Mouse (Mus musculus): ENCODE data around the gene Slc17a4.
A peak's percentile ranks its signal among the peaks of the same experiment; 100 is the strongest.

Gene Slc17a4

DNA sequence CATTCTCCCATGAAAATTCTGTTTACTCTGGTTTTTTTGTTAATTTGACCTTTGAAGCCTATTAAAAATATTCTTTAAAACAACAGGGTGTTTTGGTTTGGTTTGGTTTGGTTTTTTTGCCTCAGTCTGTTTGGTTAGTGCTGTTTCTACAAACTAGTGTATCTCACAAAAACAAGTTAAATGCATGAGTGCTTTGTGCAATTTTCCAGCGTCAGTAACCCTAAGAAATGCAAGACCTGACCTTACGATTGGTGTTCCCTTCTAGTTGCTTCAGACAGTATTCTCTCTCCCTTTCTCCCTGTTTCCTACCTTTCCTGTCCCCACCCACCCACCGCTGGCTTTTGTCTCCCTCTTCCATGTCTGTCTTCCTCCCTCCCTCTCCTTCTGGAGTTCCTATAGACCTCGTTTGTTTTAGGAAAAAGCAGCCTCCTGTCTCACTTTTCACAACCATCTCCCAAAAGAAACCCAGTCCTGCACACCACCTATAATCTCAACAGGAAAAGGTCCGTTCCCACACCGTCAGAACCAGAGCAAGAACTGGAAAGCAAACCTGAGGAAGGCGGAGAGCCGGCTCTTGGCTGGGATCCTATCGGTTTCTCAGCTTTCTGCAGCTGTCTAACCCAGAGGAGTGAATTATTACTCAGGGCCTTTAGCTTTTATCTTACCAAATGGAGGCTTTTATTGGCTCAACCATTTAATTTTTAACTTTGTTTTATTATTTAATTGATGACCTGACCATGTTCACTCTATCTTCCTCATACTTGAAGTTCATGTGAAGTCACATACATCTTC lies at the start of gene Slc17a4:
TSS of gene Slc17a4 (minus strand) at position 634 of the 792 bp plus-strand sequence.
- no peak for DNase-seq (ENCODE audit: low spot score in 2 of 2)

DNA sequence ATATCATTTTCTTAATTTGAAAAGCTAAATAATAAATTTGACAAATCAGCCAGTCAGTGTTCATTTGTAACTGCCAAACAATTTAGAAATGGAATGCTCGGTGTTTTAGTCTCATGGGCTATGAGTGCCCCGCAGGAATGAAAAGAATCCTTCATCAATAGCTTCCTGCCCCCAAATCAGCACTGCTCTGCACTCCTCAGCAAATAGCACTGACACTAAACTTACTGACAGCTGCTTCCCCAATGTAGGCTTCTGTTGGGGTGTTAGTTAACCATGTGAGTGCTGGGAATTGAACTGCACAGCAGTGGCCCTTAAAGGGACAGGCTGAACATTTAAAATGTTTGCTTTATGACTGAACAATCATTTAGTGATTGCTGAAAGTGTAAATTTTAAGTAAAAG lies 45.0 kb upstream of the Slc17a4 start:
- no peak for DNase-seq (ENCODE audit: low spot score in 2 of 2)

DNA sequence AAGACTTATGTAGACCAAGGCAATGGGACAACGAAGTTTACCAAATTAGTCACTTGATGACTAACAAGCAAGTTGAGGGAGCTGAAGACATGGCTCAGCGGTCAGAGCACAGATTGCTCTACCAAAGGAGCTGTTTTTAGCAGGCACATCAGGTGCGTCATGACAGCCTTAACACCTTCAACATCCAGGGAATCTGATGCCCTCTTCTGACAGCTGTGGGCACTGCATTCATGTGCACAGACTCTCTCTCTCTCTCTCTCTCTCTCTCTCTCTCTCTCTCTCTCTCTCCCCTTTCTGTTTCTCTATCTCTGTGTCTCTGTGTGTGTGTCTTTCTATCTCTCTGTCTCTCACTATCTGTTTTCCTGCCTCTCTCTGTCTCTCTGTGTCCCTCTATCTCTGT lies 36.1 kb upstream of the Slc17a4 start:
- no peak for DNase-seq (ENCODE audit: low spot score in 2 of 2)

DNA sequence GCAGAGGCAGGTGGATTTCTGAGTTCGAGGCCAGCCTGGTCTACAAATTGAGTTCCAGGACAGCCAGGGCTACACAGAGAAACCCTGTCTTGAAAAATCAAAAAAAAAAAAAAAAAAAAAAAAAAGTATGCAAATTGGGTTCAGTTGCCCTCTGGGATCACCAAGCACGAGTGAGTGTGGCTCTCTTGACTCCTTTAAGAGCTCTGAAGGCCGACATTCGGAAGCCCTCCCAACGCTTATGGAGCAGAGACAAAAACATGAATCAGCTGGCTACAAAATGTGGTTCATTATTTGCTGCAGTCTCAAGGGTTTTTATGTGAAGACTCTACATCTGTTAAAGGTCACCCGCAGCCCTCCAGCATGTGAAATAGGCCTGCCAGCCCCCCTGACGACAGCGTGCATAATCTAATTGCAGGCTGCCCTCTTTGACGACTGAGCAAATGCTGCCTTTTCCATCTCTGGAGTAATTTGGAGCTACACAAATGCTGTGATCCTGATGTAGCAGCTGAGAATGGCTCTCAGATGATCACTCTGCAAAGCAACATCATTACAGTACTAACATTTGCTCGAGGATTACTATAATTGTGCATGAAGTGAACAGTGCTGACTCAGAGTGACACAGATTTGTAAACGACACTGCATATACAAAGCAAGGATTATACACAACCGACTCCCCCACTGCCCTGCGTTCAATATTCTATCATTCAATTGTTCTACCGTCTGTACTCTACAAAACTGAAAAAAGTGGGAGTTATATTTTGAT lies 34.9 kb upstream of the Slc17a4 start:
- DNase-seq (ENCODE audit: low spot score in 2 of 2): no peak

DNA sequence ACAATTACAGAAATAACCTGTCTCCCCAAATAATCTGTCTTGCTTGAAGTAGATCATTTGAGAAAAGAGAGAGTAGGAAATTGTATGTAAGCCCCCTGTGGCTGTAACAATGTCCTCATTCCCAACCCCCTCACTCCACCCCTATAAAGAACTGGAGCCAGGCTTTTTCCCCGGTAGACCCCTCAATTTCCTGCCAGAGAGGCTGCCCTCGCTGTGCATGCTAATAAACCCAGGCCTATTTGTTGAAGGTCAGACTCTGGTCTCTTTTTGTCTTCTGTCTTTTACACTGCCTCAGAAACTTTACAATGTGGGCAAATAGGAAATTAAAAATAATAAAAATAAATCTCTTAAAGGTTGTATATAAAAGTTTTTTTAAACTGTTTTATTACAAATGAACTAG lies 31.4 kb upstream of the Slc17a4 start:
- DNase-seq (ENCODE audit: low spot score in 2 of 2): no peak

GRCm38 (mm10) chr13:23942861-23943260 lies 28.1 kb upstream of the Slc17a4 start:
- no peak for DNase-seq (ENCODE audit: low spot score in 2 of 2)

GRCm38 (mm10) chr13:23940291-23940690 lies 25.5 kb upstream of the Slc17a4 start:
- DNase-seq (ENCODE audit: low spot score in 2 of 2): no peak

DNA sequence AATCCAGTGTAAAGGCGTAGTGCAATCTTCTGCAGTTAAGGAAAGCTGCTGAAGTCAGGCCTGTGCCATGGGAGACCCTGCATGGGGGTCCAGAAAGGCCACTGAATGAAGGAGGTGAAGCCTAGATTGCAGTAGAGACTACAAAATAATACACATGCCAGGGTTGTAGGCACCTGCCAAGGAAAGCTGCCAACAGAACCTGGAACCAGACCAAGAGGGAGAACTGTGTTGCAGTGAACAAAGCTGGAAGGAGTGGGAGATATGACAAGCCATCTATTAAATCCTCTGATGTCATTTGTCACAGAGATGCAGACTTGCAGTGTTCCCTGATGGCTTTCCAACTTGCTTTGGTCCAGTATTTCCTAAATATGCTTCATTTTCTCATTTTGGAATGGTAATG lies 23.9 kb upstream of the Slc17a4 start:
- DNase-seq (ENCODE audit: low spot score in 2 of 2): peak in 1 of 2 experiments; percentile 10

- no peak for DNase-seq (ENCODE audit: low spot score in 2 of 2)
These were observed 19.4 kb upstream of the Slc17a4 start, which contains the start of gene Hist1h2aa for GRCm38 (mm10) chr13:23934211-23934520. Hist1h2aa (plus strand) TSS chr13:23934462.

DNA sequence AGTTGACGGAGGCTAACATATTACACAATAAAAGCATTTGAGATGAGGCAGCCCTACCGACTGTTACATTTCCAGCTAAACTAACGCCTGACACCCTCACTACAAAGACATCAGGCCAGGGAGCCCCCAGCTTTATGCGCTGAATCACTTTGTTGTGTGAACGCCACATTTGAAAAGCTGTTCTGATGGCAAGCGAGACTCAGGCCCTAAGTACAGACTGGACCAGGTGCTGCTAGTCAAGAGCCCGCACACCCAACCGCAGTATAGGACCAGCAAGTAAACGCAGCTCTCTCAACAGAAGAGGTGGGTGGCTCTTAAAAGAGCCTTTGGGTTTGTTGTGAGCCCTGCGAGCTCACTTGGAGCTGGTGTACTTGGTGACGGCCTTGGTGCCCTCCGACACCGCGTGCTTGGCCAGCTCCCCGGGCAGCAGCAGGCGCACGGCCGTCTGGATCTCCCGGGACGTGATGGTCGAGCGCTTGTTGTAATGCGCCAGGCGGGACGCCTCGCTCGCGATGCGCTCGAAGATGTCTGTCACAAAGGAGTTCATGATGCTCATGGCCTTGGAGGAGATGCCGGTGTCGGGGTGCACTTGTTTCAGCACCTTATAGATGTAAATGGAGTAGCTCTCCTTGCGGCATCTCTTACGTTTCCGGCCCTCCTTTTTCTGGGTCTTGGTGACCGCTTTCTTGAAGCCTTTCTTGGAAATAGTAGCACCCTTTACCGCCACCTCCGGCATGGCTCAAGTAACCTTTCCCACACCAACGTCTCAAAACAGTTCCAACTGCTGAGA lies 18.8 kb upstream of the Slc17a4 start, which contains the start of gene Hist1h2ba:
TSS of gene Hist1h2ba (minus strand) at position 736 of the 790 bp plus-strand sequence.
- no peak for DNase-seq (ENCODE audit: low spot score in 2 of 2)

GRCm38 (mm10) chr13:23930904-23931303 lies 16.1 kb upstream of the Slc17a4 start:
- DNase-seq (ENCODE audit: low spot score in 2 of 2): no peak

DNA sequence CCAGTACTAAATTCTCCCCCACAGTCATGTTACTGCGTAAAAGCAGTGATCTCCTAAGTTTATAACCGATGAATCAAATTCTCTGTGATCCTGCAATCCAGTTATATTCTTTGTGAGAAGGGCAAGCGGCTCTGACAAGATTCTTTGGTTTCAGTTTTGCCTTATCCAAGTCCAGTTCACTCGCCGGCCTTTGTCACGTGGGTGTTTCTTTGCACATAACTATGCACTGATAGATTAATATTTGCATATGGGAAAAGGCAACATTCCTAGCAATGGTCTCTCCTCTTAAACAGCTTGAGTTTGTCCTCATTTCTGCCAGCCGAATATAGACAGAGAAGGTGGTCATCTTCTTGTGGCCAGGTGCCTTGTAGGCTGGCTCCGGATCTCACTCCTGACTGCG lies 15.7 kb upstream of the Slc17a4 start:
- no peak for DNase-seq (ENCODE audit: low spot score in 2 of 2)

DNA sequence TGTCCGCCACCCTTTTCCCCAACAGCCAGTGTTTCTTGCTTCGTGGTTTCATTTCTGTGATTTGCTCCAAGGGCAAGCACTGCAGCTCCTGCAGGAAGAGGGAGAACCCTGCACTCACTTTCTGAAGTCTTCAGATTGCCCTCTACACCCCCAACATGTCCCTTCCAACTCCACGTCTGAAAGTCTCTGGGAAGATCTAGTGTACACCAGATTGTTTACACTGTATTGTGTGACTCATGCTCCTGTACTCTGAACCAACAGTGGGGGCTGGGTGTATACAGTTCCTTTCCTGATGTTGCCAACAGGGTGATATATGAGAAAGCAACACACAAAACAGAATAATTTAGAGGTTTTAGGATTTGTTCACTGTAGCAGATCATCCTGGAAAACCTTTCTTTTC lies 13.8 kb upstream of the Slc17a4 start:
- no peak for DNase-seq (ENCODE audit: low spot score in 2 of 2)

DNA sequence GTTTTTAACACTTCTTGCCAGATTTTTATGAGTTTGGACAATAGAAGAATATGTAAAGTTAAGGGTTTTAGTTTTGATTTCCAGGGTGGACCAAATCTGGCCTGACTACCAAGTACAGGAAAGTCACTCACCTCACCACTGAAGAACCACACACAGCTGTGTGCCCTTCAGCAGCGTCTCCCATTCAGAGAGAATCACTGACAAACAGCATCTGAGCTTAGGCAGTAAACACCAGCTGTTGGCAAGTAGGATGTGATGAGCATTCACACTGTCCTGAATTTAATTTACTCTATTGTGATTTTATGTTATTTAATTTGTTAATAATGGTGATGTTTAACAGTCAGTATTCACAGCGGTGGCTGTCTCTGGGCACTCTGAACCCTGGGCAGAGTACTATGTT lies 11.0 kb upstream of the Slc17a4 start:
- no peak for DNase-seq (ENCODE audit: low spot score in 2 of 2)

DNA sequence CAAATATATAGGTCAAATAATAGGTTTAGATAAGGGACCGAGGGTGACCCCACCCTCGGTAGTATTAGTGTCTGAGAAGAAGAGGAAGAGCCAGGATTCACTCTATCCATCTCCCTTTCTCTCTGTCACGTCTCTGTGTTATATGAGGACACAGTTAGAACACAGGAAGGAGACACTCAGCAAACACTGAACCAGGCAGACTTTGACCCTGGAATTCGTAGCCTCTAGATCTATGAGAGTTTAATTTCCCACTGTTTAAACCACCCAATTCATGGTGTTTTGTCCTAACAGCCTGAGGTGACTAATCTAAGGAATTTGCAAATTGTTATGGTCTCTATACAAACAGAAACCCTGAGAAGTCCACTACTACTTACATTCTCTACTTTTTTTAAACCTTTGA lies 2.9 kb upstream of the Slc17a4 start:
- DNase-seq (ENCODE audit: low spot score in 2 of 2): no peak

DNA sequence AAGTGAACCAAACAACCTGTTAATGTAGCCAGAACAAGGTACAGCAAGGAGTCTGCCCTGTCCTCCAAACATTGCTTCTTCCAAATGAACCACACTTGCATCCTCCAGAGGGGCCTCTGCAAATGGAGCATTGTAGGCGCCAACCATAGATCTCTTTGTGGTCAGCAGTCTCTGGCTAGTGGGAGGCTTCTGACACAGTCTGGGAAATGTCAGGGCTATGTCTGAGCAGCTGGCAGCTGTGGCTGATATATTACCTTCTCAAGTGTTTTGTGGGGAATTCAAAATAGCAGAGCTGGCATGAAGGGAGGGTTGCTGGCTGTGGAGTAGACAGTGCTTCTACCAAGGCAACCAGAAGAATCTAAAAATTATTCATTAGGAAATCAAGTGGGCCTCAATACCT lies 1.3 kb upstream of the Slc17a4 start:
- no peak for DNase-seq (ENCODE audit: low spot score in 2 of 2)

GRCm38 (mm10) chr13:23913791-23914306 lies 960 bp downstream of the Slc17a4 start:
- DNase-seq (ENCODE audit: low spot score in 2 of 2): no peak

- no peak for DNase-seq (ENCODE audit: low spot score in 2 of 2)
These were observed 3.5 kb downstream of the Slc17a4 start for GRCm38 (mm10) chr13:23911335-23911734.

DNA sequence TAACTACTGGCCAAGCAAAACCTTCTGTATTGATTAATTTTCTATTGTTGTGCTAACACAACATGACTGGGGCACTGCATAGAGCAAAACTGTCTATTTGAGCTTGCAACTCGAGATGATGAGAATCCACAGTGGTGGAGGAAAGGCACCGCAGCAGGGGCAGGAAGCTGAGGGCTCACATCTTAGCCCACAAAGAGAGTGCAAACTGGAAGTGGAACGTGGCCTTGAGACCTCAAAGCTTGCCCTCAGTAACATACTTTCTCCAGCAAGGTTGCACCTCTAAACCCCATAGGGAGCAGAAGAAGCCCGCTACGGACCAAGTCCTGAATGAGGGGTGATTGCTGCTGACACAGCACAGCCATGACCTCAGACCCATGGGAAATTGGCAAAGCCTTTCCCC lies 4.7 kb downstream of the Slc17a4 start:
- DNase-seq (ENCODE audit: low spot score in 2 of 2): no peak

GRCm38 (mm10) chr13:23906906-23907305 lies 7.9 kb downstream of the Slc17a4 start:
- DNase-seq (ENCODE audit: low spot score in 2 of 2): no peak

DNA sequence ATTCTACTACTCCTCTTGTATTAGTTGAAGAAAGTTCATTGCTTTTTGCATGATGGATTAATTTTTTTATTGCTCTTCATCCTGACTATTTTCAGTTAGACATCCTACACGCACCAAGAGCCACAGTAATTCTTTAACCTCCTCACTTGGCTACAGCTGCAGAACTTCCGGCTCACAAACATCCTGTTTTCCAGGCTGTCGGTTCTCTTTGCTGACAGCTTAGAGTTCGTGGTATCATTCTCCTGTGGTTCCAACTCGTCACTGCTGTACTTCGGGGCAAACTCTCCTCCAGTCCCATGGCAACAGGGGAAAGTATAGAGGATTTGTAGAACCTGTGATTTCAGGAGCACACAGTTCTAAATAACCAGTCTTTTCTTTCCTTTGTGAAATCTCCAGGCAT lies 16.6 kb downstream of the Slc17a4 start:
- DNase-seq (ENCODE audit: low spot score in 2 of 2): no peak

DNA sequence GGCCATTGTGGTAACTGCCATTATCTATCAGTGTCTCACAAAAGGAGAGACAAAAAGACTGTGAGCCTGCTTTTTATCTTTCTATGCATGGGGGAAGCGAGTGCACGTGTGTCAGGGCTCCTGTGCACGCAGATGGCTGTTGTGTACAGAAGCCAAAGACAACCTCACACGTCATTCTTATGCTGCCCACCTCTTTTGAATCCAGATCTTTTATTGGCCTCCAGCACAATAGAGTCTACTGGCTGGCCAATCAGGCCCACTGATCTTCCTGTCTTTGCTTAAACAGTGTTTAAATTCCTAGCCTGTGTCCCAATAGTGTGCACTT lies 21.6 kb downstream of the Slc17a4 start:
- no peak for DNase-seq (ENCODE audit: low spot score in 2 of 2)
